Mouse (Mus musculus) megakaryocyte, adult 5-6 weeks (primary cell): Measurements from ENCODE around the gene Mapk10. TPM values are rescaled to one million over a fixed set of nuclear protein-coding genes. Genes with fewer than 3 reads are reported as not detected.

Experiments
- ATAC-seq: 2 replicates; pipeline ENCODE4 v1.8.0; 2016; ENCODE audit warnings: mild to moderate bottlenecking, inconsistent platforms; ENCODE audit not compliant: poor library complexity, severe bottlenecking
- total RNA-seq, 2 experiments: library from RNA; stranded (forward) in 1 of 2; stranded (reverse) in 1 of 2; fragments of 153-499, 151-499 nt in 1 of 2; fragments of 221-1000, 200-1000 nt in 1 of 2; gene quantifications; 2 replicates each; pipeline versions ENCODE4 v1.2.3 to v1.2.4; 2015 to 2017

Gene Mapk10
- total RNA-seq, 2 experiments from 2014 or later, result not detected

DNA sequence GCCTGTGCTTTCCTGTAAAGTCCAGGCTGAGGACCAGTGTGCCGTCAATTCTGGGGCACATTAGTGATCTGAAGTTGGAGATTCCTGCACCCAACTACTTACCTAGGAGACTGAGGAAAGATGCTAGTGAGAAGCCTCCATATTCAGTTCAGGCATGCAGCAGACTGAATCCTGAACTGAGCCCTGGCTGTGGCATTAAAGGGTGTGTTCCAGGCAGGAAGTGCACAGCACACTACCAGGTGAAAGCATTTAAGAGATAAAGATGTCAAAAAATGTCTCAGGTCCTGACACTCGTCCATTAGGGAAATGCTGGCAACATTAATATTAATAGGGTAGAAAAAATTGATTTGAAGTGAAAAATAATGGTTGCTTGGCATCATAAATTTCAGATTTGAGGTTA is 44.4 kb downstream of the Mapk10 start:
- ATAC-seq, result no peak

DNA sequence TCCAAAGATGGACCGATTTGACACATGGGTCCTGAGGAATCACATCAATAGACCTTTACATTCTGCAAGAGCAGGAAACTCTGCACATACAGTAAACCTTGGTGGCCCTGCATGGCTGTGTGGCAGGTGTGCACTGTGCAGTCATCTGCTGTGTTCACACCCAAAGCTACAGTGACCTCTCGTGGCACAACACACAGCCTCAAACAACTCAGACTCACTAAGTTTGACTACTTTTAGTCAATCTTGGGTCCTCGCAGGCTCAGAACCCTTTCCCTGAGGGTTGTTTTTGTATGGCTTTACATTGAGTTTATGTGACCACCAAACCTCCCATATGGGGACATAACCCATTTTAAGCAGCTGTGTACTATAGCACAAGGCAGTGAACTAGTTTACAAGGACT is 47.1 kb downstream of the Mapk10 start:
- ATAC-seq, result no peak

DNA sequence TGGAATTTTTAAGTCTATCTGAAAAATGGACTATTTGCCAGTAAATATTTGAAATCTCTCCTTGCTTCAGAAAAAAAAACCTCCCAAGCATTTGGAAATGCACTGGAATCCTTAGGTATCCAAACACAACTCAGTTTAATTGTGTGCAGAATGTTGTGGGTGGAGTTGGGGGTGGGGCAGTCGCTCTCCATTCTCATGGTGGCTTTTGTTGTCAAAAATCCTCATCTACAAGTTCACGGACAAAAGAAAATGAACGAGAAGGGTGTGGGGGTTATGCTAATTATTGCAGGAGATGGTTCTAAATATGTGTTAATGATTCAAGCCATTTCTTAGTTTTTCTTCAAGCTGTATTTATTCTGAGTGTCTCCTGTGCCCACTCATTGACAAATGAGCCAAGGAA is 49.6 kb downstream of the Mapk10 start:
- no peak for ATAC-seq

DNA sequence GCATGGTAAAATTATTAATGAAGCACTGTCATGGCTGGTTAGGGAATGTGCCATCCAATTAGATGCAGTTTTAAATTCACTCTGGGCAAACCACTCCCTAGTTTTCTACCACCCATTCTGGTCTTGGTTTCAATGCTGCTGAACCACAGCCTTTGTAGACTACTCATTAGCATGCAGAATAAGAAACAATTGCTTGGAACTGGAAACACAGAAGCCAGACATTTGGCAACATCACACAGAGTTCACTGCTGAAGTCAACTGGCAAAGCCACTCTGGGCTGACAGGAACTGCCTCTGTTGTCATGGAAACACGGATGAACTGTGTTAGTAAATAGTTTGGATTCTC is 50.0 kb downstream of the Mapk10 start:
- no peak for ATAC-seq

DNA sequence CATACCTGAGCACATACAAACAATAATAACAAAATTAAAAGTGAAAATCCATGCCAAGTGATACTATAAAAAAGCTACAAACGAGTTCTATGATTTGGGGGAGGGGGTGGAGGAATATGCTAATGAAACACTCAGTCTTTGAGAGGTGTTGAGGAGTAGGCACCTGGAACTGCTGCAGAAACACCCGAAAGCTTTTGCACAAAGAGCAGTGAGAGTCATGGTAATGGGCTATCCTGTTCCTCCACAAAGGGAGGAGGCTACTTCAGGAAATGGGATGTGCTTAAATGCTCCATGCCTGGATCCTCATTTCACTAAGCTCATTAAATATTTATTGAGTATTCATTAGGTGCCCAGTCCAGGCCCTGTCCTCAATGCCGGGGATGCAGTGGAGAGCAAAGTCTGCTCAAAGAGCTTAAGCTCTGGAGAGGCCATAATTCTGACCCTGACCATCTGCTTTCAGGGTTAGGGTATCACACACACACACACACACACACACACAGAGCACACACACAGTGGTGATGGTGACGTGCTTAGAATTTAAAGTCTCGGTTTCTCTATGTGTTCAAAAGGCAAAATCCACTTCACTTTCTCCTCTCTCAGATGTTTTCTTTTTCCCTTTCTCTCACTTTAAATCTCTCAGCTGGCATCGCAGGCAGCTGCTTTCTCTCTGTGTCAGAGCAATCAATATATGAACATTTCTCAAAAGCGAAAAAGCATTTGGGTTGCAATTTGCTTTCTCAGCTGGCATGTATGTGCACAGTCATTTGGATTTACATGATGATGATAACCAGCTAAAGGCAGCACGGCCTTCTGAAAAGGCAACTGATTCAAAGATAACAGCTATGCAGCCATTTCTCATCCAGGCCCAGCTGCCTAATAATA is 50.6 kb downstream of the Mapk10 start:
- no peak for ATAC-seq

DNA sequence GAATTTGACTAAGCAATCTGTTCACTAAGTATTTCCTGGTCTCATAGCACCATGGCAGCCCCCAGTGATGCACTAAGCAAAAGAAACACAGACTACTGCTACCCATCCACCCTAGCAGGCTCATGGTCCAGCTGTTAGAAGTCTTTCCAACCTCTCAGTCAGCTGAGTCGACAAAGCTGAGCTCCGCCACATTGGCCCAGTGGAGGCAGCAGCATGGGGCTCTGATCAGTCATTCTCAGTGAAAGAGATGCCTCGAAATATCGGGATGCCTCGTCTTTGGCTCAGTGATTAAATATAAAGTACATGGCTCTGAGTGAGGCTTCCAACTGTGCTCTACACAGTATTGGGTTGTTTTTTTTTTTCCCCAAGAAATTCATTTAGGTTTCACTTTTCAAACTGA is 70.2 kb downstream of the Mapk10 start:
- ATAC-seq, result no peak

DNA sequence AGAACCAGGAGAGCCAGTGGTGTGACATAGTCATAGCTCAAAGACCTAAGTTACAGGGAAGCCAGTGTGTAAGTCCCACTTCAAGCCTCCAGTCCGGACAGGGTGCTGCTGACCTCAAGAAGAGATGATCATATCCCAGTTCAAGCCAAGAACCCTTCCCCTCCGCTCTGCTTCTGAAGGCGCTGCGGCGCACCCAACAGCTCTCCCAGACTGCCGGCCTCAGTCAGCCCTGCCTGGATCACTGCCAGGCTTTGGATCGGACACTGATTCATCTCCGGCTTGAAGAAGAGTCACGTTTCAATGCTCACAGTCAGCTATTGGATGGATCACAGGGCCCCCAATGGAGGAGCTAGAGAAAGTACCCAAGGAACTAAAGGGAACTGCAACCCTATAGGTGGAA is 76.3 kb downstream of the Mapk10 start:
- no peak for ATAC-seq

DNA sequence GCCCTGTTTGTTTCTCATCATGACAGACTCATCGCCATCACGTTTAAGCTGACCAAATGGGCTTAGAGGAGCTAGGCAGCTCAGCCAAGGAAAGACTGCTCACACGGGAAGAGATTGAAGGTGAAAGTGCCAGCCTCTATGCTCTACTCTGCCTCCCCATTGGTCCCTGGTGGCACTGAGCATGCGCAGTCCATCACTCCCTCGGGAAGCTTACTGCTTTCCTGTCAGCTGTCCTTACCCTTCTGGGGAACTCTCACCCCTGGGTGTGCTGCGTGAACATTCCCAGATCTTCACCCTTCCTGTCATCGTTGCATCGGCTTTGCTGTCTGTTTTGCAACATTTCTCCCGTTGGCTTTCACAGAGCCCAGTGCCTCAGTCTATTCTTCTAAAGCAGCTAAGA is 77.5 kb downstream of the Mapk10 start:
- no peak for ATAC-seq

DNA sequence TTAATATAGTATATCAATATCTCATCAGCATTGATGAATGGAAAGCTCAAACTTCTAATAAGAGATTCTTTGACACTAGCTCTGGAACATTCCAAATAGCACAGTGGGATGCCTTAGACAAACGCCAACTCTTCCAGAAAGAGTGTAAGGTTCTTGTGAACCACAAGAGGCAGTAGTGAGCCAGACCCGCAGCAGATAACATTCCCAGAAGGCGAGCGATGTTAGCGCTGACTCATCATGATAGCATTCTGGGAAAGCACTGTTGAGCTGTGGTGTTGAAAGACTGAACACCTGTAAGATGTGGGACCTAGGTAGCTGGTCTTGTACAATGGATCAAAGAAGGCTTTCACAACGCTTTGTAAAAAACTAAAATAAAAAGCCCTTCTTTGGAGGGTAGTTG is 78.3 kb downstream of the Mapk10 start:
- ATAC-seq, result no peak

DNA sequence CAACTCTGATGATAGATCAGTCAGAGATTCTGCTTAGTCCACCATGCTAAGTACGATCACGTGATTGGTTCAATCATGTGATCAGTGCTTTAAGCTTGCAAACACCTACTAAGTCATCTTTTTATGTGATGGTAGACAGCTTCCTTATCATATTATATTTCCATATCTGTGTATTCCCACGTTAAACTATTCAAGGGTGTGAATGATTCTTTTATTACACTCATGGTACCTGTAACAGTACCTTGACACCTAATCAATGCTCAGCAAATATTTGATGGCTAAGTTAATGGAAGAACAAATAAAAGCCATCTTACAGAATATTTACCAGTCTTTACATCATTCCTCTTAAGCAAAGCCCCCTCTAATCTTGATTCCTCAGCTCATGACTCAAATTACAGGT is 91.5 kb downstream of the Mapk10 start:
- ATAC-seq, result no peak

DNA sequence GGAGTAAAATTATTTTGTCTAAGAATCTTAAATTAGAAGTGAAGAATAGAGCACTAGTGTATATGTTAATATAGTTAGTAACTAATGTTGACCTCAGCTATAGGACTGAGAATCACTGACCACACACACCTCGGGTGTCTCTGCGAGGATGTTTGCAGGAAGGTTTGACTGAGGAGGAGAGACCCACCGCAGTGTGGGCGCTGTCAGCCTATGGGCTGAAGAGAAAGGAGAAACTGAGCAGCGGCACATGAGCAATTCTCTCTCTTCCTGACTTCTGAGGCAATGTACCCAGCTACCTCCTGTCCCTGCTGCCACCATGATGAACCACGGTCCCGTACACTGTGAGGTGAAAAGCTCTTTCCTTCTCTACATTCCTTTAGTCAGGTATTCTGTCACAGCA is 95.6 kb downstream of the Mapk10 start:
- ATAC-seq, result no peak

DNA sequence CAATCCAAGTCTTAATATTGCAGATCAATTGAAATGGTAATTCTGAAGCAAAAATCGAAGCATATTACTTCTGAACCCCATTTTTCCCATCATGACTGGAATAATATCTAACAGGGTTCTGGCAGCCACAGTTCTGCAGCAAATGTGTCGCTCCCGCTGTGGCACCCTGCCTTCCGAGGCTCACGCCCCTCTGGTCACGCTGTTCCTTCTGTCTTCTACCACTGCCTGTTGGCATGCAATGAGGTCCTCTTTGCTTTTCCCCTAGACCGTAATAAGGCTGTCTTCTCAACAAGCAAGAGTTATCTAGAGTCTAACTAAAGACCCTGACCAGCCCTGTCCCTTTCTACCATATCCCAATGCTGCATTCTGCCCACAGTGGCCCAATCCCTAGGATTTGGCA is 98.7 kb downstream of the Mapk10 start:
- no peak for ATAC-seq

DNA sequence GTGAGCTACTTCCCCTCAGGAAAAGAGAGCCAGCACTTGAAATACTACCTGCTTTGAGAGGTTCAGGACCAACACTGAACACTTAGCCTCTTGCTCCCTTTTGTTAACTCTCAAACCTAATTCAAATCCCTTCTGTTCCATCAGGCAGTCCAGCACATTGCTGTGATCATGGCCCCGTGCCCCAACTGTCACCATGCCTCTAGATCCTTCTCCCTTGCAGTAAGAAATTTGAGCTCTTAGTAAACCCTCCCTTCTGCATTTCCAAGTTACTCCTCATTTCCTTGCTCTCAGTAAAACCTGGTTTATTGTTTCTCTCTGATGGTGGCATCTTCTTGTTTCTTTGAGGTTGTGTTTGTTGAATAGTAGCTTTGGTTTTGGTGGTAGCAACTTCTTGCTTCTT is 101.7 kb downstream of the Mapk10 start:
- no peak for ATAC-seq

DNA sequence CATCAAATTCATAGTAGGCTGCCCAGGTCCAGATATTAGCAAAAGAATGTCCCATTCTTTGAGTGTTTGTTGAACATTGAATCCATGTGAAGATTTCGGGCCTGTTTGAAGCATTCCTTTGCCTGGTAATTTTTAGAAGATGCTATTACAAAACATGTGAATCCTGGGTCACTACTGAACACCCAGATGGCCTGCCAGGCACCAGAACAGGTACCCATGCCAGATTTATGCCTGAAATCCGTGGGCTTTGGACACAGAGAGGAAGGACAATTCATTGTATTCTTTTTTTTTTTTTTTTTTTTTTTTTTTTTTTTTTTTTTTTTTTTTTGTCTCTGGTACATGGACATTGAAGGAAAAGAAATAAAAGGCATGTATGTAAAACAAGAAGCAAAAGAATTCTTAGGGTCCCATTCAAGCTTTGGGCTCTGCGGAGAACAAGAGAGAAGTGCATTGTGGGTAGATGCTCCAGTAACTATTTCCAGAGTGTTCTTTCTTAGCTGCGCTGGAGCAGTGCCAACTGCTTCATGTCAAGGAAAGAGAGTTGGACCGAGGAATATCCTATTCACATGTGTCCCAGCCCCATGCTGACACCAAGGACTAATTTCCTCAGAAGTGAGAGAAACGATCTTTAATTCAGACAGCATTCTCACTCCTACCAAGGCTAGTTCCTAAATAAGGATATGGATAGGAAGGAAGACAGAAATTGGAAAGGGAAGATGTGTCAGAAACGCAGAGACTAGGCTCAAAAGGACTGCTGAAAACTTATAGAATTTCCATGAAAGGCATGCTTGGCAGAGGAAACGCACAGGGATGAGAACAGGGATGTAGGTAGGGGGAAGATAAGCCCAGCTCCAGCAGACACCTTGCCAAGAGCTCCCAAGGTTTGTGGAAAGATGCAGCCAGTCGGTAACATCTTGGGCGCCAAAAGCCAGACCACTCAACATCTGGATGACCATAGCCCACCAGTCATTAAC is 105.4 kb downstream of the Mapk10 start:
- no peak for ATAC-seq

DNA sequence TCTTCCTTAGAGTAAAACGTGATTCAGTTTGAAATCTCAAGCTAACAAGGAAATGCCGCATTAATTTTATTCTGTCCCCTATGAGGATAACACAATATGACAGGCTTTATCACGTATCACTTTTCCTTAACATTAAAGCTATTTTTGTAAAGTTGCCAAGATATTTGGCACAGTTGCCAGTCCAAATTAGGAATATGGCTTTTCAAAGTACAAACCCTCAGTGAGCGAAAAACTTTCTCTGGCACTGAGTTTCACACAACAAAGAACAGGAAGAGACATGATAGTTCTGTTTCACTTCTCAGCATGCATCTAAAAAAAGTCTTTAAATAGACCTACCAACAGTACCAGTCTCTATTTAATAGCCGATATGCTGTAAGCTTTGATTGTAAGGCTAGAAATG is 107.1 kb downstream of the Mapk10 start:
- ATAC-seq, result no peak

DNA sequence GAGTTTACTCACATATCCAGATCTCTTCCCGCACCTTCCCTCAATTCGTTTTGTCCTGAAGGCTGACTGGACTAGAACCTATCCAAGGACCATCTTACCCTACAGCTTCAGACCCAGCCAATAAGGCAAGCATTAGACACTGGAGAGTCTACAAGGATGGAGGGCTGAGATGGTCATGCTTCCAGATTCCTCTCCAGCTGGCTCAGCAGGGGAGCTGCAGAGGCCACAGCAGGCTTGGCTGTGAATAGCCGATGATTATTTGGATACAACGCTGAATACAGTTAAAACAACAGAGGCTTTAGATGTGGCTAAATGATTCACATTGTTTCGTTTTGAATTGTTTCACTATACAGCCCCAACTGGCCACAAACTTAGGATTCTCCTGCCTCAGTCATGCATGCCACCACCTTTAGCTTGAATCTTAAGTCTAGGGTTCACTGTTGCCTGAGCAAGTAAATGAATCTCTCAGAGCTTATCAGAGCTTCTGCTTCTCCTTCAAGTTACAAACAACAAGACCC is 108.2 kb downstream of the Mapk10 start:
- ATAC-seq, result no peak

DNA sequence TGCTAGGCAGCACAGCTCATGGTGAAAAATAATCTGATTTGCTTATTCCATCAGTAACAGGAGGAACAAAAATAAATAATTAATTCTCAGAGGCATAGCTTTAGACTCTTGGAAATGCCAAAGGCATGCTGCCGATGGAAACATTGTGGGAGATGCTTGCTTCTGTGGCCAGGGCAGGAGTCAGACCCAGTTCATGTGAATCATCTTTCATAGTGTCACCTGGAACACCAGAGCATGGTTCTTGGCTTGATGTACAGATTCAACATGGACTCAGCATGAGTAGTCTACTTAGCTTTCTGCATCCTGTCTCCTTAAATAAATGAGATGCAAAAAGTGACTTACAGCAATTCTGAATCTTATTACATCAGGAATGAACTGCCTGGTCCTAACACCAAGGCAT is 109.0 kb downstream of the Mapk10 start:
- no peak for ATAC-seq

DNA sequence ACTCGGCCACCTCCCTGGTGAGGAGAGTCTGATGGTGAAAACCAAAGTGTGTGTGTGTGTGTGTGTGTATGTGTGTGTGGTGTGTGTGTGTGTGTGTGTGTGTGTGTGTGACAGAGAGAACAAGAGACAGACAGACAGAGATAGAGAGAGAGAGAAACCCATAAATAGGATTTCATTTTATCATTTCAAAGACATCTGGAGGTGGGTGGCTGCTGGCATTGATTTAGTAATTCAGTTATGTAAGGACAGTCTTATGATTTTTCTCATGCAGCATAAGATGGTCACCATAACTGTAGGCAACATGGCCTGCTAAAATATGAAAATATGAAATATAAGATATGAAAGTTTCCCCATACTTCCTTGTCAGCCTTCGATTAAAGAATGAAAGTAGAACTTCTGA is 117.0 kb downstream of the Mapk10 start:
- ATAC-seq, result no peak

DNA sequence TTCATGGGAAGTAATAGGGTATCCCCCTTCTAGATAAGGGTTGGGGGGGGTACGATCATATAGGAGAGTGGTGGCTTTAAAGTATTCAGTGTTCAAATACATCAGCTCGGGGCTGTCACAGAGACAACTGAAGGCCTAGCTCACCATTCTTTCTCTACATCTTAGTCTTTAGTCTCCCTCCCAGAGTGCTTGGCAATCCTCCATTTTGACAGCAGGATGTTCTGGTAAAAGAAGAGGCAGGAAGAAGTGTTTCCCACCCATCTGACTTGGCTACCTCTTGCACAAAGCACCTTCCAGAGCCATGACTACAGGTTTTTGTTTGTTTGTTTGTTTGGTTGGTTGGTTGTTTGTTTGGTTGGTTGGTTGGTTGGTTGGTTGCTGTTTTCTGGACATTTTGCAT is 125.3 kb downstream of the Mapk10 start:
- ATAC-seq, result no peak

DNA sequence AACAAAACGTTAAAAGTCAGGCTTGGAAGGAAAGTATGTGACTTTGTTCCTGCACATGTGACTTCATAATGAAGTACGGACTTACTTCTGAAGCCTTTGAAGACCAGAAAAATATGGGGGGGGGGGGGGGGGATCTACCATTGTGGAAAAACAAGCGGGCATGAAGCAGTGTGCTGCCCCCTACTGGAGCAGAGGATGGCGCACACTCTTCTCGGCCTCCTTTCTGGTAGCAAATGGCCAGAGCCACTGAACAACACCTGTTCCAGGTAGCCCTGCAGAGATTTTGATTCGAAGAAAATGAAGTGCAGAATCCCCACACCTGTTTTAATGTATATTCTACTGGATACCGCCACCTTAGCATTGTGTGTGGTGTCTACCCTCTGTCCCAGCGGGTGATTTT is 135.7 kb downstream of the Mapk10 start:
- no peak for ATAC-seq

DNA sequence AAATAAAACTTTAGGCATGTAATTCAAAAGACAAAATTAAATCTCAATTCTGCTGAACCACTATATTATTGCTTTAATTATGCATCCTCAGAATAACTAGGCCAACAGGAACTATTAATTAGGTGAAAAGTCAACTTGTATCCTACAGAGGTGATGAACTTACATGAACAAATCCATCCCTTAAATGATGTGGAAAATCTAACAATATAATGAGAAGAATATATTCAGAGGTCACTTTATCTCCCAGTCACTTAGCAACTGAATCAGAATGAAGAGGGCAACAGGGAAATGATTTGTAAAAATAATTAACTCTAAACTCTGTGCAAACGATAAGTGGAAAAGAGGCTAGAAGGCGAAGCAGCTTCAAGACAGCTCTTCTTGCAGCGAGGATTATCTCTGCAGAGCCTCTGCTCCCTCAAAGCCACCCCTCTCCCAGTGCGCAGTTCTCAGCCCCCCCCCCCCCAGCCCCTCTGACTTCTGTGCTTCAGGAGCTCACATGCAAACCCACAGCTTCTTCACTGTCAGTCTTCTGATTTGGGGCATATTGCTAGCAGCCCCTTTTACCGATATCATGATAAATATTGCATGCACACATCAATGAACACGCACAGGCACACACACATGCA is 138.8 kb downstream of the Mapk10 start:
- ATAC-seq, result no peak
